Mouse (Mus musculus): ENCODE data around the gene Wnt9b. TPM values are rescaled to one million over a fixed set of nuclear protein-coding genes. Genes with fewer than 3 reads are reported as not detected.

Gene Wnt9b
- total and polyA plus RNA-seq, 2 experiments from 2014 or later, result 1.3 to 2.6 TPM

DNA sequence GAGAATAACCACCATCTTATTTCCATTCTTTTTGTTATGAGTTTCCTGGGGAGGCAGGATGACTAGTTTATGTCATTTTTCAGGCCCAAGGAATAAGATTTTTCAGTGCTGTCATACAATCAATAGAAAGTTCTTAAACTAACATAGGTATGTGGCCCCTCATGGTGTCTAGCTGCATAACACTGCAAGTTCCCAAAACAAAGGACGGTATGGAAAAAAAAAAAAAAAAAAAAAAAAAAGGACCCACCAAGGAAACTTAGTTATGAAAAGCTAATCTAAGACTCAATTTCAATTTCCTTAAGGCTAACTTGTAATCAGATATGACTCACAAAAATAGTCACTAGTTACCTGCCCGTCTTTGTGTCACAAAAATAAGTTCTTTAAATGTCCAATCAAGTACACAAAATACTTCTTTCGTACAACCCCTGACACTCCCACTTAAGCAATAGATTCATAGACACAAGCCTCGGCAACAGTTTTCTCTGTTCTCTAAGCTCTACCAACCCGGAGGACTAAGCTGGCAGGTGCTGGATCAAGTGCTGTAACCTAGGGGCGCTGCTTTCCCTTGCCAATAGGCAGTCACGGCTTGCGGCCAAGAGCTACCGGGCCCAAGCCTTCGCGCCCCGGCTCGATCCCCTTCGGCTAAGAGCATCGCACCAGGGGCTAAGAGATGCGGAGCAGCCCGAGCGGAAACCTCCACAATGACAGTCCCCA, 52.6 kb downstream of the Wnt9b start:
- no peaks in the 10 kb centered on the region; the same call in 1 of the 2 replicates for H3K4me1 ChIP-seq (ENCODE audit: insufficient read depth, low read length)
- no peaks in the 10 kb centered on the region for H3K36me3 ChIP-seq (ENCODE audit: insufficient read depth, low read length)
- peak overlapping the region; percentile 92 for H3K4me3 ChIP-seq (ENCODE audit: low read depth, low read length)
- ATAC-seq (ENCODE audit: low FRiP score) (peak; percentile 69), DNase-seq (ENCODE audit: low spot score) (peak; percentile 61)
- peak overlapping the region; percentile 85 for H3K9ac ChIP-seq (replicated peaks; ENCODE audit: low read length, poor library complexity, severe bottlenecking)
- no peak; the same call in 1 of the 2 replicates for TF ChIP-seq CTCF (IDR thresholded peaks at IDR 0.05)
- 1% methylated on average over 18 of the region's 18 CpGs for WGBS
- H3K9me3 ChIP-seq (ENCODE audit: low read length), result no peaks in the 10 kb centered on the region
- H3K4me2 ChIP-seq (ENCODE audit: low read depth, low read length, poor library complexity, severe bottlenecking), result peak overlapping the region; percentile 54
- H3K27ac ChIP-seq (ENCODE audit: low read depth, low read length), result peak overlapping the region; percentile 98
- no peaks in the 10 kb centered on the region for H3K27me3 ChIP-seq (ENCODE audit: insufficient read depth, low read length)

DNA sequence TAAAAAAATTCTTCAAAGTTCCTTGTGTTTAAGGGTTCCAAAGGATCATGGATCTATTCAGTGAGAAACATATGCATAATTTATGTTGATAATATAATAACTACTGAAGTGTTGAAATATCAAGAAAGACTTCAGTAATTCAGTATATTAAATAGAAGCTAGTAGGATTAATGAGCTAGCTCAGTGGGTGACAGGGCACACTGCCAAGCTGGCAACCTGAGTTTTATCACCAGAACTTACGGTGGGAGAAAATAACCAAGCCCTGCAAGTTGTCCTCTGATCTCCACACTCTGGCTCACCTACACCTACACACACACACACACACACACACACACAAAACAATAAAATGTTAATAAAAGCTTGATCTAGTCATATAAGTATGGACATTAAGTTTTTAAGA, 56.4 kb downstream of the Wnt9b start:
- Histone ChIP-seq H3K27ac (ENCODE audit: low read depth, low read length) (no peak overlapping the region), H3K9me3 (ENCODE audit: low read length) (no peaks in the 10 kb centered on the region), H3K4me3 (ENCODE audit: low read depth, low read length) (no peak overlapping the region), H3K36me3 (ENCODE audit: insufficient read depth, low read length) (peaks cover 4% of the 10 kb centered on the region; the same call in 1 of the 2 replicates), H3K4me2 (ENCODE audit: low read depth, low read length, poor library complexity, severe bottlenecking) (no peak overlapping the region), H3K4me1 (ENCODE audit: insufficient read depth, low read length) (no peaks in the 10 kb centered on the region; the same call in 1 of the 2 replicates), H3K9ac (replicated peaks; ENCODE audit: low read length, poor library complexity, severe bottlenecking) (no peak overlapping the region), H3K27me3 (ENCODE audit: insufficient read depth, low read length) (no peaks in the 10 kb centered on the region)
- TF ChIP-seq CTCF (IDR thresholded peaks at IDR 0.05), result no peak
- 42% methylated on average over 1 of the region's 1 CpGs for WGBS
- no peak for DNase-seq (ENCODE audit: low spot score)
- ATAC-seq (ENCODE audit: low FRiP score), result no peak

DNA sequence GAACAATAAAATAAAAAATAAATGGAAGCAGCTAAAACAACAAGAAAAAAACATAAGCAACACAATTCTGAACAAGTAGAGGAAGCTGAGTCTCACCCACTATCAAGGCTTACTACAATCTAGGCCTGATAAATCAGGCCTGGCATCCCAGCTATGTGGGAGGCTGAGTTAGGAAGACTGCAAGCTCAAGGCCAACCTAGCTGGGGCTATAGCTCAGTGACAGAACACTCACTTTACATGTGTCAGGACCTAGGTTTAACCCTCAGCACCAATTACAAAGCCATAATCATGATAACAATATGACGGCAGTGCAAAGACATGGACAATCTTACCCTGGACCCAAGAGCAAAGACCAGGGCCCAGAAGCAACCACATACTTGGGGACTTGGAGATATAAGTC, 58.6 kb downstream of the Wnt9b start:
- H3K4me2 ChIP-seq (ENCODE audit: low read depth, low read length, poor library complexity, severe bottlenecking), result no peak overlapping the region
- no peak overlapping the region for H3K27ac ChIP-seq (ENCODE audit: low read depth, low read length)
- no peaks in the 10 kb centered on the region for H3K9me3 ChIP-seq (ENCODE audit: low read length)
- ATAC-seq (ENCODE audit: low FRiP score), result no peak
- no peak overlapping the region for H3K9ac ChIP-seq (replicated peaks; ENCODE audit: low read length, poor library complexity, severe bottlenecking)
- TF ChIP-seq CTCF (IDR thresholded peaks at IDR 0.05), result no peak
- H3K36me3 ChIP-seq (ENCODE audit: insufficient read depth, low read length), result peaks cover 16% of the 10 kb centered on the region
- H3K27me3 ChIP-seq (ENCODE audit: insufficient read depth, low read length), result no peaks in the 10 kb centered on the region
- DNase-seq (ENCODE audit: low spot score), result no peak
- H3K4me3 ChIP-seq (ENCODE audit: low read depth, low read length), result no peak overlapping the region
- WGBS, result 90% methylated on average over 1 of the region's 1 CpGs
- H3K4me1 ChIP-seq (ENCODE audit: insufficient read depth, low read length), result no peaks in the 10 kb centered on the region; the same call in 1 of the 2 replicates

DNA sequence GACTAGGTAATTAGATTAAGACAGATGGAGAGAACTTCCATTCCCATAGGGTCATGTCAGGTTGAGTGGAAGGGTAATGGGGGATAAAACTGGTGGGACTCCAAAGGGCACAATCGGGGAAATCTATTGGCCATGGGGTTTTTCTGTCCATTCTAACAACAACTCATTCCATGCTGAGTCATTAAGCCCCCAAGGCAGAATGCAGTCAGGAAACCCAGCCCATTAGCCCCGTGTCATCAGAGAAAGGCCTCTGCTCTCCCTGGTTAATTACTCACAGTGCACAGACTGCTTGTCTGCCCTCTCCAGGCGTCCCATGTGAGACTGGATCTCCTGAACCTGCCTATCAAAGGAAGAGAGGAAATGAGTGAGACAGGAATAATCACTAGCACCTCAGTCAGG, 60.6 kb downstream of the Wnt9b start:
- ATAC-seq (ENCODE audit: low FRiP score), result no peak
- TF ChIP-seq CTCF (IDR thresholded peaks at IDR 0.05), result no peak

DNA sequence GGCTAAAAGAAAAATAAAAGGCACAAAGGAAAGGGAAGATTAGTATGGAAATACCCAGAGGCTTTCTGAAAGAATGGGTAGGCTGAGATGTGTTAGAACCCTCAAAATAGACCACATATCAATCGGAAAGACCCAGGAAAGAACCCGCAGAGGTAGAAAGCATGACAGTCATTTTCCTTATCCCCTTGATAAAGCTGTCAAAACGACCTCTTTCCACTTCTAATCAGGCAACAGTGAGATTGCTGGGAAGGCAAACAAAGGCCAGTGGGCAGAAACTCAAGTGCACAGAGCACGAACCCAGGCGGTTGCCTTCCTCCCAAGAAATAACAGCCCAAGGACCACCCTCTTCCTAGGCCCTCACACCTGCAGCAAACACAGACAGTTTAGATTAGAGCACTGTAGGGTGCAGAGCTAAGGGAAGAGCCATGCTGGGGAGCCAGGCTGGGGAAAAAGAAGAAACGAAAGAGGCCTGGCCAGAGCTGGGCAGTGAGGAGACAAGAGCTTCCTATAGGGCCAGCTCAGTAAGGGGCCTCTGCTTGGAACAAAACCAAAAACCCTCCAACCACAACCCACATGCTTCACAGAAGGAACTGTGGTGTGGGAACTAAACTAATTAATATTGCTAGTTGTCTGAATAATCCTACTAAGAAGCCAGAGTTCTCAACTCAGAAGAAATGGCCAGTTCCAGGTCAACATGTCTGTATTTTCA, 61.2 kb downstream of the Wnt9b start:
- no peaks in the 10 kb centered on the region for H3K4me1 ChIP-seq (ENCODE audit: insufficient read depth, low read length)
- no peak for TF ChIP-seq CTCF (IDR thresholded peaks at IDR 0.05)
- H3K9ac ChIP-seq (replicated peaks; ENCODE audit: low read length, poor library complexity, severe bottlenecking), result no peak overlapping the region
- no peak overlapping the region for H3K4me3 ChIP-seq (ENCODE audit: low read depth, low read length)
- no peaks in the 10 kb centered on the region for H3K27me3 ChIP-seq (ENCODE audit: insufficient read depth, low read length)
- WGBS, result 67% methylated on average over 6 of the region's 6 CpGs
- H3K27ac ChIP-seq (ENCODE audit: low read depth, low read length), result no peak overlapping the region
- H3K36me3 ChIP-seq (ENCODE audit: insufficient read depth, low read length), result peaks cover 40% of the 10 kb centered on the region
- no peaks in the 10 kb centered on the region for H3K9me3 ChIP-seq (ENCODE audit: low read length)
- no peak overlapping the region for H3K4me2 ChIP-seq (ENCODE audit: low read depth, low read length, poor library complexity, severe bottlenecking)
- ATAC-seq (ENCODE audit: low FRiP score) (no peak), DNase-seq (ENCODE audit: low spot score) (no peak)

More for the DNA sequence above, 60.6 kb downstream of the Wnt9b start:
- Histone ChIP-seq H3K9me3 (ENCODE audit: low read length) (no peaks in the 10 kb centered on the region), H3K4me1 (ENCODE audit: insufficient read depth, low read length) (no peaks in the 10 kb centered on the region), H3K9ac (replicated peaks; ENCODE audit: low read length, poor library complexity, severe bottlenecking) (no peak overlapping the region), H3K27me3 (ENCODE audit: insufficient read depth, low read length) (no peaks in the 10 kb centered on the region), H3K4me3 (ENCODE audit: low read depth, low read length) (no peak overlapping the region), H3K27ac (ENCODE audit: low read depth, low read length) (no peak overlapping the region), H3K36me3 (ENCODE audit: insufficient read depth, low read length) (peaks cover 34% of the 10 kb centered on the region), H3K4me2 (ENCODE audit: low read depth, low read length, poor library complexity, severe bottlenecking) (no peak overlapping the region)
- DNase-seq (ENCODE audit: low spot score), result no peak
- WGBS, result 42% methylated on average over 3 of the region's 3 CpGs

DNA sequence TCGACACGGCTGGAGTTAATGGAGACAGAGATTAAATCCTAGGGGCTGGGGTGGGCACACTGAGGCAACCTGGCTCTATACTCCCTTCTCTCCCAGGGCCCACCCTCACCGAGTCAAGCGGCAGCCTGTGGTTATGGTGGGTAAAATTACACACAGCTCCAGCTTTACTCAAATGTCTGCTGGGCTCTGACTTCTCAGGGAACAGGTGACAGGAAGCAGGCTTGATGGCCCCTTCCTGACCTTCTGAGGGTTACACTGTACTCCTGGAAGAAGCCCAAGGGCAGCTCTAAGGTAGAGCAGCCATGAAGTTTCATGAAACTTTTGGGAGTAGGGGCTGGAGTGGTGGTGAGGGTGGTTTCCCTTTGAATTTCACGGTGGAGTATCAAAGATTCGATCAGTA, 62.9 kb downstream of the Wnt9b start:
- TF ChIP-seq CTCF (IDR thresholded peaks at IDR 0.05), result no peak
- WGBS, result 92% methylated on average over 6 of the region's 6 CpGs

More for the DNA sequence above, 62.9 kb downstream of the Wnt9b start:
- Histone ChIP-seq H3K4me1 (ENCODE audit: insufficient read depth, low read length) (no peaks in the 10 kb centered on the region), H3K9me3 (ENCODE audit: low read length) (no peaks in the 10 kb centered on the region), H3K27me3 (ENCODE audit: insufficient read depth, low read length) (no peaks in the 10 kb centered on the region), H3K27ac (ENCODE audit: low read depth, low read length) (no peak overlapping the region), H3K9ac (replicated peaks; ENCODE audit: low read length, poor library complexity, severe bottlenecking) (no peak overlapping the region), H3K4me3 (ENCODE audit: low read depth, low read length) (no peak overlapping the region), H3K36me3 (ENCODE audit: insufficient read depth, low read length) (peaks cover 56% of the 10 kb centered on the region), H3K4me2 (ENCODE audit: low read depth, low read length, poor library complexity, severe bottlenecking) (no peak overlapping the region)
- DNase-seq (ENCODE audit: low spot score) (no peak), ATAC-seq (ENCODE audit: low FRiP score) (no peak)
